Mouse (Mus musculus): Measurements from ENCODE around the gene Adgrg4. TPM values are rescaled to one million over a fixed set of nuclear protein-coding genes. Genes with fewer than 3 reads are reported as not detected.
A peak's percentile ranks its signal among the peaks of the same experiment; 100 is the strongest.

The Adgrg4 gene
- polyA plus RNA-seq (2012; rRNA removed) (not detected in 2 replicates), polyA plus RNA-seq (2014; fragmentation: Nextera tagmentation; extraction: Ambion mirVana) (not detected in 2 replicates)

GRCm38 (mm10) chrX:56869863-56870262, at the start of gene Adgrg4:
TSS of gene Adgrg4 (plus strand) at chrX:56870163.
- Histone ChIP-seq H3K27me3 (ENCODE audit: control insufficient read depth, insufficient read depth, low read length) (no peaks in the 10 kb centered on the region), H3K36me3 (replicated peaks; ENCODE audit: control insufficient read depth, insufficient read depth, low read depth) (no peaks in the 10 kb centered on the region), H3K4me3 (ENCODE audit: insufficient read depth in 1 of 2, low read depth in 2 of 2, low read length in 2 of 2) (no peak within 1 kb of the TSS), H3K9me3 (ENCODE audit: control insufficient read depth, low read length) (no peaks in the 10 kb centered on the region), H3K27ac (no peak within 1 kb of the TSS), H3K9ac (replicated peaks) (no peak within 1 kb of the TSS), H3K4me1 (replicated peaks; ENCODE audit: control insufficient read depth in 2 of 2, insufficient read depth in 2 of 2, low read length in 1 of 2) (no peaks in the 10 kb centered on the region), H3K4me2 (ENCODE audit: low read depth) (no peak within 1 kb of the TSS)
- TF ChIP-seq CTCF (IDR thresholded peaks at IDR 0.05; ENCODE audit: low read depth): no peak
- no peak for TF ChIP-seq EP300 (IDR thresholded peaks at IDR 0.05; ENCODE audit: low read depth)
- 54% methylated on average over 2 of the region's 2 CpGs for WGBS (ENCODE audit: insufficient replicate concordance)
- no peak for ATAC-seq (ENCODE audit: insufficient read depth)
- DNase-seq (ENCODE audit: low read depth in 3 of 3, low spot score in 3 of 3): no peak

GRCm38 (mm10) chrX:56821765-56822603, 48.0 kb upstream of the Adgrg4 start, which contains the start of gene Map7d3:
TSS of gene Map7d3 (minus strand) at chrX:56822326.
- TF ChIP-seq CTCF (IDR thresholded peaks at IDR 0.05; ENCODE audit: low read depth) (no peak), EP300 (IDR thresholded peaks at IDR 0.05; ENCODE audit: low read depth) (no peak)
- Histone ChIP-seq H3K9ac (replicated peaks) (peak within 1 kb of the TSS; percentile 27), H3K27ac (no peak within 1 kb of the TSS), H3K9me3 (ENCODE audit: control insufficient read depth, low read length) (no peaks in the 10 kb centered on the region), H3K4me3 (ENCODE audit: insufficient read depth in 1 of 2, low read depth in 2 of 2, low read length in 2 of 2) (peak within 1 kb of the TSS; percentile 47 to 62), H3K4me1 (replicated peaks; ENCODE audit: control insufficient read depth in 2 of 2, insufficient read depth in 2 of 2, low read length in 1 of 2) (no peaks in the 10 kb centered on the region), H3K36me3 (replicated peaks; ENCODE audit: control insufficient read depth, insufficient read depth, low read depth) (no peaks in the 10 kb centered on the region), H3K4me2 (ENCODE audit: low read depth) (peak within 1 kb of the TSS; percentile 66), H3K27me3 (ENCODE audit: control insufficient read depth, insufficient read depth, low read length) (no peaks in the 10 kb centered on the region)
- 10% methylated on average over 35 of the region's 35 CpGs for WGBS (ENCODE audit: insufficient replicate concordance)
- no peak for ATAC-seq (ENCODE audit: insufficient read depth)
- DNase-seq (ENCODE audit: low read depth in 3 of 3, low spot score in 3 of 3): peak in 1 of 3 experiments; percentile 1

GRCm38 (mm10) chrX:56827492-56827891, 42.5 kb upstream of the Adgrg4 start:
- Histone ChIP-seq H3K4me3 (ENCODE audit: insufficient read depth in 1 of 2, low read depth in 2 of 2, low read length in 2 of 2) (no peak overlapping the region), H3K27ac (no peak overlapping the region), H3K9me3 (ENCODE audit: control insufficient read depth, low read length) (no peaks in the 10 kb centered on the region), H3K4me2 (ENCODE audit: low read depth) (no peak overlapping the region), H3K36me3 (replicated peaks; ENCODE audit: control insufficient read depth, insufficient read depth, low read depth) (no peaks in the 10 kb centered on the region), H3K9ac (replicated peaks) (no peak overlapping the region), H3K4me1 (replicated peaks; ENCODE audit: control insufficient read depth in 2 of 2, insufficient read depth in 2 of 2, low read length in 1 of 2) (no peaks in the 10 kb centered on the region), H3K27me3 (ENCODE audit: control insufficient read depth, insufficient read depth, low read length) (no peaks in the 10 kb centered on the region)
- no peak for ATAC-seq (ENCODE audit: insufficient read depth)
- 35% methylated on average over 6 of the region's 6 CpGs for WGBS (ENCODE audit: insufficient replicate concordance)
- no peak for DNase-seq (ENCODE audit: low read depth in 3 of 3, low spot score in 3 of 3)
- no peak for TF ChIP-seq CTCF (IDR thresholded peaks at IDR 0.05; ENCODE audit: low read depth)
- TF ChIP-seq EP300 (IDR thresholded peaks at IDR 0.05; ENCODE audit: low read depth): no peak

GRCm38 (mm10) chrX:56835842-56836241, 34.1 kb upstream of the Adgrg4 start:
- H3K9ac ChIP-seq (replicated peaks): no peak overlapping the region

GRCm38 (mm10) chrX:56839369-56839768, 30.6 kb upstream of the Adgrg4 start:
- Histone ChIP-seq H3K27me3 (ENCODE audit: control insufficient read depth, insufficient read depth, low read length) (no peaks in the 10 kb centered on the region), H3K36me3 (replicated peaks; ENCODE audit: control insufficient read depth, insufficient read depth, low read depth) (no peaks in the 10 kb centered on the region), H3K9ac (replicated peaks) (no peak overlapping the region), H3K4me1 (replicated peaks; ENCODE audit: control insufficient read depth in 2 of 2, insufficient read depth in 2 of 2, low read length in 1 of 2) (no peaks in the 10 kb centered on the region), H3K9me3 (ENCODE audit: control insufficient read depth, low read length) (no peaks in the 10 kb centered on the region), H3K27ac (no peak overlapping the region), H3K4me2 (ENCODE audit: low read depth) (no peak overlapping the region), H3K4me3 (ENCODE audit: insufficient read depth in 1 of 2, low read depth in 2 of 2, low read length in 2 of 2) (no peak overlapping the region)
- peak in 1 of 3 experiments; percentile 1 for DNase-seq (ENCODE audit: low read depth in 3 of 3, low spot score in 3 of 3)
- TF ChIP-seq CTCF (IDR thresholded peaks at IDR 0.05; ENCODE audit: low read depth) (peak; percentile 70), EP300 (IDR thresholded peaks at IDR 0.05; ENCODE audit: low read depth) (no peak)
- no peak for ATAC-seq (ENCODE audit: insufficient read depth)

More at GRCm38 (mm10) chrX:56835842-56836241, 34.1 kb upstream of the Adgrg4 start:
- DNase-seq (ENCODE audit: low read depth in 3 of 3, low spot score in 3 of 3) (no peak), ATAC-seq (ENCODE audit: insufficient read depth) (no peak)
- no peak overlapping the region for H3K27ac ChIP-seq
- 33% methylated on average over 6 of the region's 6 CpGs for WGBS (ENCODE audit: insufficient replicate concordance)
- H3K4me2 ChIP-seq (ENCODE audit: low read depth): no peak overlapping the region
- H3K4me3 ChIP-seq (ENCODE audit: insufficient read depth in 1 of 2, low read depth in 2 of 2, low read length in 2 of 2): no peak overlapping the region
- no peaks in the 10 kb centered on the region for H3K4me1 ChIP-seq (replicated peaks; ENCODE audit: control insufficient read depth in 2 of 2, insufficient read depth in 2 of 2, low read length in 1 of 2)
- TF ChIP-seq EP300 (IDR thresholded peaks at IDR 0.05; ENCODE audit: low read depth): no peak
- no peak for TF ChIP-seq CTCF (IDR thresholded peaks at IDR 0.05; ENCODE audit: low read depth)
- no peaks in the 10 kb centered on the region for H3K9me3 ChIP-seq (ENCODE audit: control insufficient read depth, low read length)
- H3K27me3 ChIP-seq (ENCODE audit: control insufficient read depth, insufficient read depth, low read length): no peaks in the 10 kb centered on the region
- no peaks in the 10 kb centered on the region for H3K36me3 ChIP-seq (replicated peaks; ENCODE audit: control insufficient read depth, insufficient read depth, low read depth)
